Mouse (Mus musculus) cerebellum, adult 2 months (tissue): Measurements from ENCODE around the gene Hdac7. TPM values are rescaled to one million over a fixed set of nuclear protein-coding genes. Genes with fewer than 3 reads are reported as not detected.

ENCODE experiments used
- DNase-seq, 2 experiments: peaks; one replicate each; pipeline ENCODE4 v3.0.0; 2021
- H3K27ac ChIP-seq: fragments of 200-500 bp; 2 replicates; pipeline ENCODE4 v1.5.1; 2012; ENCODE audit warnings: low read length, control low read depth, inconsistent platforms; ENCODE audit not compliant: insufficient read depth
- H3K27me3 ChIP-seq: fragments of 200-500 bp; 2 replicates; pipeline ENCODE4 v1.6.1; 2012; ENCODE audit warnings: inconsistent platforms, mild to moderate bottlenecking, low read length, moderate library complexity; ENCODE audit not compliant: control insufficient read depth, insufficient read depth
- H3K4me1 ChIP-seq: fragments of 200-500 bp; 2 replicates; pipeline ENCODE4 v1.6.1; 2011; ENCODE audit warnings: low read length; ENCODE audit not compliant: control insufficient read depth, insufficient read depth
- H3K4me3 ChIP-seq: fragments of 200-500 bp; replicated peaks from 2 replicates; pipeline ENCODE3; 2011; ENCODE audit warnings: mild to moderate bottlenecking, low read depth, low read length, control low read depth; ENCODE audit not compliant: insufficient read depth
- CTCF ChIP-seq: fragments of 200-500 bp; IDR thresholded peaks from 2 replicates; pipeline ENCODE4 v1.5.1; 2011; ENCODE audit warnings: low read depth, mild to moderate bottlenecking, control low read depth, low read length, moderate library complexity, borderline replicate concordance; ENCODE audit not compliant: insufficient read depth
- POLR2A ChIP-seq: fragments of 200-500 bp; IDR thresholded peaks from 2 replicates; pipeline ENCODE4 v1.6.1; 2011; ENCODE audit warnings: low read length, control low read depth, borderline replicate concordance; ENCODE audit not compliant: insufficient read depth
- WGBS: fragments of 180-500 bp; shearing (Covaris S2); methylation state at CpG from one replicate; pipeline ENCODE4 v1.1.7; 2018; 5-methylcytosine and 5-hydroxymethylcytosine counted together
- polyA plus RNA-seq: library from polyadenylated mRNA; depleted of rRNA; stranded (reverse); fragments of >200 nt; gene quantifications from 2 replicates; pipeline ENCODE4 v1.2.3, GENCODE M21; 2012

Hdac7 gene
- polyA plus RNA-seq, 1 experiment: 40.9 TPM

GRCm38 (mm10) chr15:97841383-97841782, 2.9 kb downstream of the Hdac7 start:
- Histone ChIP-seq H3K4me1 (peaks cover 12% of the 10 kb centered on the region), H3K4me3 (no peak overlapping the region), H3K27ac (no peak overlapping the region), H3K27me3 (no peaks in the 10 kb centered on the region)
- WGBS: 97% methylated on average over 6 of the region's 6 CpGs
- TF ChIP-seq CTCF (no peak), POLR2A (no peak)
- no peak for DNase-seq

GRCm38 (mm10) chr15:97840781-97841180, 3.5 kb downstream of the Hdac7 start:
- no peak for DNase-seq
- Histone ChIP-seq H3K27ac (no peak overlapping the region), H3K27me3 (no peaks in the 10 kb centered on the region), H3K4me3 (no peak overlapping the region), H3K4me1 (peaks cover 12% of the 10 kb centered on the region)
- 81% methylated on average over 1 of the region's 1 CpGs for WGBS
- TF ChIP-seq POLR2A (no peak), CTCF (peak; percentile 38; the same call in 1 of the 2 replicates)

- no peak for TF ChIP-seq POLR2A
- no peak for TF ChIP-seq CTCF
- H3K27me3 ChIP-seq: no peaks in the 10 kb centered on the region
- 36% methylated on average over 3 of the region's 3 CpGs for WGBS
- no peak overlapping the region for H3K27ac ChIP-seq
- no peak for DNase-seq
- peaks cover 12% of the 10 kb centered on the region for H3K4me1 ChIP-seq
- H3K4me3 ChIP-seq: no peak overlapping the region
Observed at GRCm38 (mm10) chr15:97839991-97840455, 4.3 kb downstream of the Hdac7 start.

- H3K27ac ChIP-seq: no peak overlapping the region
- 55% methylated on average over 4 of the region's 4 CpGs for WGBS
- H3K27me3 ChIP-seq: no peaks in the 10 kb centered on the region
- no peak overlapping the region for H3K4me3 ChIP-seq
- no peak for DNase-seq
- peaks cover 12% of the 10 kb centered on the region for H3K4me1 ChIP-seq
- TF ChIP-seq POLR2A (no peak), CTCF (no peak)
Observed at GRCm38 (mm10) chr15:97839473-97839872, 4.8 kb downstream of the Hdac7 start.

- WGBS: 98% methylated on average over 2 of the region's 2 CpGs
- Histone ChIP-seq H3K4me1 (peaks cover 12% of the 10 kb centered on the region), H3K27me3 (no peaks in the 10 kb centered on the region), H3K27ac (no peak overlapping the region), H3K4me3 (no peak overlapping the region)
- no peak for DNase-seq
- TF ChIP-seq POLR2A (no peak), CTCF (no peak)
Observed at GRCm38 (mm10) chr15:97839012-97839411, 5.3 kb downstream of the Hdac7 start.

- Histone ChIP-seq H3K27ac (no peak overlapping the region), H3K27me3 (no peaks in the 10 kb centered on the region), H3K4me3 (no peak overlapping the region), H3K4me1 (peaks cover 12% of the 10 kb centered on the region)
- WGBS: 34% methylated on average over 4 of the region's 4 CpGs
- no peak for TF ChIP-seq CTCF
- no peak for TF ChIP-seq POLR2A
- no peak for DNase-seq
Observed at GRCm38 (mm10) chr15:97838395-97838794, 5.9 kb downstream of the Hdac7 start.

- Histone ChIP-seq H3K4me1 (peaks cover 12% of the 10 kb centered on the region), H3K4me3 (no peak overlapping the region), H3K27ac (no peak overlapping the region), H3K27me3 (no peaks in the 10 kb centered on the region)
- WGBS: 34% methylated on average over 8 of the region's 8 CpGs
- no peak for DNase-seq
- TF ChIP-seq CTCF (no peak), POLR2A (no peak)
Observed at GRCm38 (mm10) chr15:97837491-97838061, 6.7 kb downstream of the Hdac7 start.

- Histone ChIP-seq H3K27ac (no peak overlapping the region), H3K4me3 (no peak overlapping the region), H3K4me1 (peaks cover 12% of the 10 kb centered on the region), H3K27me3 (no peaks in the 10 kb centered on the region)
- WGBS: 62% methylated on average over 8 of the region's 8 CpGs
- TF ChIP-seq POLR2A (no peak), CTCF (no peak)
- DNase-seq: no peak
Observed at GRCm38 (mm10) chr15:97836894-97837247, 7.4 kb downstream of the Hdac7 start.
